Mouse (Mus musculus) kidney, adult 2 months (tissue): Measurements from ENCODE around the gene Mier2. TPM values are rescaled to one million over a fixed set of nuclear protein-coding genes. Genes with fewer than 3 reads are reported as not detected.

Experiments used
- DNase-seq: peaks from one replicate; pipeline ENCODE4 v3.0.0; 2021
- H3K27ac ChIP-seq: fragments of 200-500 bp; 2 replicates; pipeline ENCODE4 v1.5.1; 2012; ENCODE audit warnings: low read depth, low read length, control low read depth, inconsistent platforms; ENCODE audit not compliant: insufficient read depth
- H3K27me3 ChIP-seq: fragments of 200-500 bp; replicated peaks from 2 replicates; pipeline ENCODE4 v1.6.1; 2012; ENCODE audit warnings: mild to moderate bottlenecking, moderate library complexity, low read length, inconsistent platforms; ENCODE audit not compliant: control insufficient read depth, insufficient read depth
- H3K36me3 ChIP-seq: fragments of 200-500 bp; 2 replicates; pipeline ENCODE4 v1.6.1; 2012; ENCODE audit warnings: mild to moderate bottlenecking, moderate library complexity, low read length, inconsistent platforms; ENCODE audit not compliant: control insufficient read depth, insufficient read depth
- H3K4me1 ChIP-seq: fragments of 200-500 bp; 2 replicates; pipeline ENCODE4 v1.6.1; 2011; ENCODE audit warnings: low read length; ENCODE audit not compliant: control insufficient read depth, insufficient read depth
- H3K4me3 ChIP-seq: fragments of 200-500 bp; 2 replicates; pipeline ENCODE4 v1.5.1; 2011; ENCODE audit warnings: mild to moderate bottlenecking, low read depth, low read length, control low read depth; ENCODE audit not compliant: insufficient read depth
- CTCF ChIP-seq: fragments of 200-500 bp; conservative IDR thresholded peaks from 2 replicates; pipeline ENCODE4 v1.5.1; 2011; ENCODE audit warnings: low read depth, mild to moderate bottlenecking, control low read depth, low read length, moderate library complexity, mixed read lengths; ENCODE audit not compliant: insufficient read depth, insufficient read length
- POLR2A ChIP-seq: fragments of 200-500 bp; IDR thresholded peaks from one replicate; pipeline ENCODE4 v1.6.1; 2011; ENCODE audit warnings: low read depth, low read length, control low read depth
- WGBS: fragments of 180-500 bp; shearing (Covaris S2); methylation state at CpG from one replicate; pipeline ENCODE4 v1.1.7; 2018; 5-methylcytosine and 5-hydroxymethylcytosine counted together
- polyA plus RNA-seq: library from polyadenylated mRNA; depleted of rRNA; stranded (reverse); fragments of >200 nt; gene quantifications from 2 replicates; pipeline ENCODE4 v1.2.3, GENCODE M21; 2012

The Mier2 gene
- polyA plus RNA-seq, 1 experiment = 35.0 TPM

DNA sequence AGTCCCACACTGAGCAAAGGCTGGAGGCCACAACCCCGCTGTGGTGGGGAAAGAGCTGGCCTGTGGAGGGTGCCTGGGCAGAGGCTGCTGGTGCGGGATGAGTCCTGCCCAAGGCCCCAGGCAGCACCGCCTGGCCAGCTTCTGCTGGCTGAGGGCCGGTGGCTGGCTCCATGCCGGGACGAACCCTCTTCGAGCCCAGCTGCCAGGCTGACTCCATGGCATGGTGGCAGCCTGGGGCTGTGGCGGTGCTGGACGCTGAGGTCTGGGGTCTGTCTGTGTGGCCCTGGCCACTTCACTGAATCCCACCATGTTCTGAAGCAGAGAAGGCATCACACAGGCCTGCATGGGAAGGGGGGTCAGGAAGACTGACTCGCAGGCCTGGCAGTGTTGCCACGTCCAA lies 14.3 kb downstream of the Mier2 start:
- 91% methylated on average over 11 of the region's 11 CpGs for WGBS
- Histone ChIP-seq H3K4me3 (no peak overlapping the region), H3K4me1 (no peaks in the 10 kb centered on the region), H3K27me3 (no peaks in the 10 kb centered on the region), H3K36me3 (no peaks in the 10 kb centered on the region; the same call in 1 of the 2 replicates), H3K27ac (no peak overlapping the region)
- TF ChIP-seq CTCF (no peak), POLR2A (no peak)
- no peak for DNase-seq

DNA sequence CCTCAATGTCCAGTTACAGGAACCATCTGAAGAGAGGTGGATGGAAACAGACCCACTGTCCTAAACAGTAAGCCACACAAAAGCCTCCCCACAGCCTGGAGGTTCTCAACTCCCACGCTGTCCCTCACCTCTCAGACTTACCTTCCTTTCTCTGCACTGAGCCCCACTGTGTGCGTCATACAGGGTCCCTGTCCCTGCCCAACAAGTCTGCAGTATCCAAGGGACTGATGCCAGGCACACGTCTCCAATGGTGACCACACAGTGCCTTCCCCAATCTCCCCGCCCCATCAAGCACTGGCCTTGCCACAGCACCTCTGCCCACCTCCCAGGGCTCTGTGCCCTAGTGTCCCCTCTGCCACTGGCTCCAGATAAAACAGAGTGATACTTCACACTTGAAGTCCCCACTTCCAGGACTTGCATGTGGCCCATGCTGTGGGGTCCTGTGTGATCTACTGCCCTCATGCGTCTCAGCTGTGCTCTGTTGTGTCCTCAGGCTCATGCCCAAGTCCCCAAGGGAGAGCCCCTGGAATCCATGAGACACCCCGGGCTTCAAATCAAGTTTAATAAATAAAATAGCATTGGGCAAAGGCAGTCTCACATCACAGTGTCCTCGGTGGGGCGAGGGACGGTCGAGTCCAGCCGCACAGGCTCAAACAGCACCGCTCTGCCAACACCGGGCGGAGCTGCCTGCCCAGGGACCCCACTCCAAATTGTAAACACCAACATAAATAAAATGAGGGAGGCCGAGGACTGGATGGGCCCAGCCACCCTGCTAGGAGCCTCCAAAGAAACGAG lies 15.1 kb downstream of the Mier2 start:
- Histone ChIP-seq H3K36me3 (no peaks in the 10 kb centered on the region; the same call in 1 of the 2 replicates), H3K27ac (no peak overlapping the region), H3K27me3 (no peaks in the 10 kb centered on the region), H3K4me1 (no peaks in the 10 kb centered on the region), H3K4me3 (no peak overlapping the region)
- TF ChIP-seq CTCF (no peak), POLR2A (no peak)
- WGBS = 95% methylated on average over 16 of the region's 16 CpGs
- no peak for DNase-seq

DNA sequence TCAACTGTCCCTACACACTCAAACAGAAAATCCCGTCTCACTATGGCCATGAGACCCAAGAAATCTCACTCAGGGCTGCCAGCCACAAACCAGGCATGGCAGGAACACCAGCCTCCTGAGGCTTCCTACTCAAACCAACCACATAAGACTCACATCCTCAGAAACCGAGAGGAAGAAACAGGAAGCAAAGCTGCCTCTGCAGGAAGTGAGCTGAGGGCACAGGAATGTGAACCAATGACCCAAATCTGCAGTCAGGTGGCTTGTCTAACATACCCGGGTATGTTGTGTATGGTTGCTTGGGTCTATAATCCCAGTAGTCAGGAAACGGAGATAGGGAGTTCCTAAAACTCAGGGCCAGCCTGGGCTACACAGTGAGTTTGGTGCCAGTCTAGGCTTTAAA lies 16.1 kb downstream of the Mier2 start:
- H3K36me3 ChIP-seq = no peaks in the 10 kb centered on the region; the same call in 1 of the 2 replicates
- H3K27me3 ChIP-seq = no peaks in the 10 kb centered on the region
- H3K4me3 ChIP-seq = no peak overlapping the region
- WGBS = 37% methylated on average over 4 of the region's 4 CpGs
- H3K27ac ChIP-seq = no peak overlapping the region
- H3K4me1 ChIP-seq = no peaks in the 10 kb centered on the region
- no peak for TF ChIP-seq POLR2A
- TF ChIP-seq CTCF = no peak
- peak; percentile 19 for DNase-seq

DNA sequence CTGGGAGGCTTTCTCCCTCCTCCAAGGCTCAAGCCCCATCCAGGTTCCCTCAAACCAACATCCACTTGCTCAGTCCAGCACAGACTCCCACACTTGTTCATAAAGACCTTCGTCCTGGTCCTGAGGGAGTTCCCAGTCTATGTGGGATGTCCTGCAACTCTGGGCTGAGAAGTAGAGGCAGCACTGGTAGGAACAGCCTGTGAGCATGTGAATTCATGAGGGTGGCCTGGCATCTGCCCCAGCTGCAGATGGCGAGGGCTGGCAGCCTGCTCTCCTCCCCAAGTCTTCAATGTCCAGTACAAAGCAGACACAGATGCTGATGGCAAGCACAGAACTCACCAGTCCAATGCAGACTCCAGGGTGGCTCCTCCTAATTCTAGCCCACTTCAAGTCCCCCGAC lies 16.7 kb downstream of the Mier2 start:
- no peak for DNase-seq
- no peaks in the 10 kb centered on the region; the same call in 1 of the 2 replicates for H3K36me3 ChIP-seq
- no peak overlapping the region for H3K27ac ChIP-seq
- no peak overlapping the region for H3K4me3 ChIP-seq
- 91% methylated on average over 3 of the region's 3 CpGs for WGBS
- TF ChIP-seq CTCF = no peak
- no peak for TF ChIP-seq POLR2A
- H3K4me1 ChIP-seq = no peaks in the 10 kb centered on the region
- H3K27me3 ChIP-seq = no peaks in the 10 kb centered on the region

DNA sequence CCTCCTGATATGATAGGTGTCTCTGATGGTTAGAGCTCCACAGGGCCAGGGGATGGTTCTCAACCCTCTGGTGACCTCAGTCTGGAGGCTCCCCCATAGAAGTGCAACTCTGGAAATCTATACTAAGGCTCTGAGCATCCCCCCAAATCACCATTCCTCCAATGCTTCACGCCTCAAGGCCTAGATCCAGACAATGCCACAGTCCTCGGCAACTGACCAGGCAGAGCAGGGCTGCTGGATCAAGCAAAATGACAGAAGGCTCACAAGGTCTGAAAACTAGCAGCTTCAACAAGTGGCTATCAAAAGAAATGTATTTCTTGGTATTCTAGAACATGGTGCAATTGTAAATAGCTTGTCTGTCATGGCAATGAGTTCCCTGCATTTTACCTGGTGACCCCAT lies 17.2 kb downstream of the Mier2 start:
- no peaks in the 10 kb centered on the region for H3K27me3 ChIP-seq
- no peak overlapping the region for H3K27ac ChIP-seq
- no peaks in the 10 kb centered on the region; the same call in 1 of the 2 replicates for H3K36me3 ChIP-seq
- TF ChIP-seq CTCF (no peak), POLR2A (no peak)
- 93% methylated on average over 2 of the region's 2 CpGs for WGBS
- no peak for DNase-seq
- no peak overlapping the region for H3K4me3 ChIP-seq
- no peaks in the 10 kb centered on the region for H3K4me1 ChIP-seq

DNA sequence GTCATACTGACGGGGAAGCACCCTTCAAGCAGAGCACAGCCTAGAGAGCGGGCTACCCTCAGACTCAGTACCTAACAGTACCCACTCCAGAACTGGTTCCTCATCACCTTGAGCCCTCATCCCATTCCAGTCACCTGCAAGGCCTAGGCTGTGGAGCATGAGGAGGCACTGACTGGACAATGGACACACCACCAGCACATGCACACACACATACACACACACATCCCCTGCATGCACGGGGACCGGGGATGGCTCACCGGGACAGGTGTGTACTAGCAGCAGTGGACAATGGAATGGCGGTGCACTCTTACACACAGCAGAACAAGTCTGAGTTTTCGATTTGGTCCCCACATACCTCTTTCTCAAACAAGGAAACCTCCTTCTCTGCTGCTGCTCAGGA lies 17.7 kb downstream of the Mier2 start:
- no peaks in the 10 kb centered on the region for H3K27me3 ChIP-seq
- WGBS = 93% methylated on average over 7 of the region's 7 CpGs
- no peak overlapping the region for H3K4me3 ChIP-seq
- H3K27ac ChIP-seq = no peak overlapping the region
- no peaks in the 10 kb centered on the region for H3K4me1 ChIP-seq
- DNase-seq = no peak
- no peak for TF ChIP-seq CTCF
- H3K36me3 ChIP-seq = no peaks in the 10 kb centered on the region; the same call in 1 of the 2 replicates

DNA sequence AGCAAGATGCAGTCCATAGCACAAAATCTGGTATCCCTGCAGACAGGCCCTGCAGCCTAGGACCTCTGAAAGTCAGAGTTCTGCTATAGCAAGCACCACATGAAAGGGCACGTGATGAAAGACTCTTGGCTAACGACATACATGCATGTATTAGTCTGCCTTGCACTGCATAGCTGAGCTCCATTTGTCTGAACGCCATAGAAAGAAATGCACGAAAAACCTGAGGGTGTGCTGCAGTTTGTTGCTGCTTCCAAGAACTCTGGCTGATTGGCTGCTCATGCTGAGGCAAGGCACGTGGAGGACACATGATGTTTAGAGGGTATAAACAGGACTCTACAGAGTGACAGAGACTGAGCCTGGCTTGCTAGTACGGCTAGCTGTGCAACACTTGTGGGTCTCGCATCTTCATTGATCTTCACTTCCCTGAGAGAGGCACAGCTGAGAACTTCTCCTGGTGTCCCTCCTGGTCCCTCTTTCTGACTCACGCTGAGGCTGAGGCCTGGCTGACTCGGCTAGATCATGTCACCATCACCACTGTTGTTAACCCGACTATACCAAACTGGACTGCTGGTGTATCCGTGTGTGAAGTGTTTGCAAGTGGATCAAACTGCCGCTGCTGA lies 18.4 kb downstream of the Mier2 start:
- Histone ChIP-seq H3K4me1 (0 out of 2 replicates have a peak, but pooled peaks cover 1% of the 10 kb centered on the region), H3K36me3 (no peaks in the 10 kb centered on the region; the same call in 1 of the 2 replicates), H3K27ac (no peak overlapping the region), H3K27me3 (no peaks in the 10 kb centered on the region), H3K4me3 (no peak overlapping the region)
- TF ChIP-seq CTCF (no peak), POLR2A (no peak)
- WGBS = 77% methylated on average over 12 of the region's 12 CpGs
- no peak for DNase-seq
